Mouse (Mus musculus) intestine, embryonic 16.5 days (tissue): ENCODE data around the gene Macf1. TPM values are rescaled to one million over a fixed set of nuclear protein-coding genes. Genes with fewer than 3 reads are reported as not detected.
A peak's percentile ranks its signal among the peaks of the same experiment; 100 is the strongest.

Source experiments
- ATAC-seq: fragments of 200-750 bp; cut with Nextera tagmentation; 2 replicates; pipeline ENCODE4 v1.8.0; 2017; ENCODE audit warnings: moderate TSS enrichment, moderate library complexity
- H3K27ac ChIP-seq: fragments of 300-500 bp; sonication (generic); 2 replicates; pipeline ENCODE4 v1.5.1; 2014; ENCODE audit warnings: mild to moderate bottlenecking, low read length
- H3K27me3 ChIP-seq: fragments of 300-500 bp; sonication (generic); replicated peaks from 2 replicates; pipeline ENCODE4 v1.6.1; 2014; ENCODE audit warnings: low read length, control low read depth, mixed read lengths; ENCODE audit not compliant: control insufficient read depth, insufficient read depth
- H3K36me3 ChIP-seq: fragments of 300-500 bp; sonication (generic); 2 replicates; pipeline ENCODE4 v1.6.1; 2014; ENCODE audit warnings: low read length, control low read depth; ENCODE audit not compliant: control insufficient read depth, insufficient read depth
- H3K4me1 ChIP-seq: fragments of 300-500 bp; sonication (generic); 2 replicates; pipeline ENCODE4 v1.6.1; 2014; ENCODE audit warnings: low read length, control low read depth, mixed read lengths; ENCODE audit not compliant: control insufficient read depth, insufficient read depth
- H3K4me2 ChIP-seq: fragments of 300-500 bp; sonication (generic); 2 replicates; pipeline ENCODE4 v1.6.1; 2014; ENCODE audit warnings: low read depth, low read length, control low read depth
- H3K4me3 ChIP-seq: fragments of 300-500 bp; sonication (generic); 2 replicates; pipeline ENCODE4 v1.5.1; 2014; ENCODE audit warnings: mild to moderate bottlenecking, low read length
- H3K9ac ChIP-seq: fragments of 300-500 bp; sonication (generic); 2 replicates; pipeline ENCODE4 v1.6.1; 2014; ENCODE audit warnings: low read depth, low read length
- H3K9me3 ChIP-seq: fragments of 300-500 bp; sonication (generic); 2 replicates; pipeline ENCODE4 v1.6.1; 2016; ENCODE audit warnings: low read length, control low read depth; ENCODE audit not compliant: control insufficient read depth
- WGBS: fragments of 180-500 bp; shearing (Covaris S2); extraction: QIAGEN DNeasy Blood & Tissue Kit; methylation state at CpG from one replicate; pipeline ENCODE4 v1.1.7; 2014; 5-methylcytosine and 5-hydroxymethylcytosine counted together
- polyA plus RNA-seq: library from polyadenylated mRNA; unstranded; fragments of >200 nt; fragmentation: Nextera tagmentation; extraction: Ambion mirVana; gene quantifications from 2 replicates; pipeline ENCODE4 v1.2.1, GENCODE M21; 2015

Gene Macf1
- polyA plus RNA-seq, 1 experiment from 2014 or later = 19.7 TPM

DNA sequence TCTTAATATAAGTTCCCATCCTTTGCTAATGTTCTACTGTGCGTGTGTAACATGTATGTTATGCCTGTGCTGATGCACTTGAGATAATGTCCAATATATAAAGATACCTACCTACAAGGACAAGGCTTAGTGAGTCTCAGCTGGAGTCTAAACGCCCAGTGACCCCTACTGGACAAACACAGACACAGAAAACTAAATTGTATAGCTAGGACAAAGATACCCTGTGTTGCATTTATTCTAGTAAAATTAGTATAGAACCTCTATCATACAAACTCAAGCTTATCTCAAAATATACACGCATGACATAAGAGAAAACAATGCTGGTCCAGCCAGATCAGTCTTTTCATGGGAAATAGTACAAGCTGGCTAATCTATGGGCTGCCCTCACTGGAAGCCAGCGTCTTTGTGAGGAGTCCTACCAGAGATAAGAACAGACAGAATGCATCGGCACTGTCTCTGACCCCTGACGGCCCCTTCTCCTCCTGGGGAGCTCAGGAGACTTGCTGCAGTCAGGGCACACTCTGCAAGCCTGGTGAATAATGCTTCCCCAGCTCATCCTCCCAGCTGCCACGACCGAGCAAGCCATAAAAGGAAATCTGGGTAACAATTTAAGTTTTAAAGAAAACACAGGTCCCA, 100.0 kb downstream of the Macf1 start:
- Histone ChIP-seq H3K4me1 (no peaks in the 10 kb centered on the region), H3K27ac (peak overlapping the region; percentile 23; the same call in 1 of the 2 replicates)
- ATAC-seq = no peak

DNA sequence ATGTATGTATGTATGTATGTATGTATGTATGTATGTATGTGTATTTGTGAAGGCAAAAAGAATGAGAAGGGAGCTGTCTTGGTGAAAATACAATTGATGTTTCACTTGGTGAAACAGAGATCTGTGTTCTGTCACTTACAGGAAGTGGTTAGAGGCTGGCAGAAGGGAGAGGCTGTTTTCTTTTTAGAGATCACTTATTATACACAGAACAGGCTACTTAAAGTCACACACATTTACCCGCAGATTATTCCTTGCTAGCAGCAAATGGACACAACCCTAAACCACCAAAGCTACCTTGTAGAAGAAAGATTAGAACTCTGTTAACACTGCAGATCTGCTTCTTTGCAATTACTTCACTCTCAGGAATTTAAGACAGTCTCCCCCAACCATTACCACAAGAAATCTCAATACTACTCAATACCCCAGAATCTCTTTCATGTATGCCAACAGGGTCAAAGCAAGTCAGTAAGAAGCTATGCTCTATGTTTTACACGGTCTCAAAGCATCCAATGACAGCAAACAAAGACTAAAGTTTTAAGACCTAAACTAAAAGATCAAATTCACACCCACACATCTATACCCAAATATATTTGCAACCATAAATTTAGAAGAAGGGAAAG, 106.6 kb downstream of the Macf1 start:
- ATAC-seq = no peak
- WGBS = 41% methylated on average over 2 of the region's 2 CpGs
- no peaks in the 10 kb centered on the region for H3K9me3 ChIP-seq
- H3K4me1 ChIP-seq = peaks cover 7% of the 10 kb centered on the region
- H3K27ac ChIP-seq = no peak overlapping the region
- no peak overlapping the region for H3K9ac ChIP-seq
- H3K4me3 ChIP-seq = no peak overlapping the region
- H3K27me3 ChIP-seq = no peaks in the 10 kb centered on the region
- H3K36me3 ChIP-seq = no peaks in the 10 kb centered on the region
- H3K4me2 ChIP-seq = no peak overlapping the region

More for the DNA sequence above, 100.0 kb downstream of the Macf1 start:
- H3K4me2 ChIP-seq = no peak overlapping the region
- no peaks in the 10 kb centered on the region for H3K36me3 ChIP-seq
- no peak overlapping the region for H3K4me3 ChIP-seq
- no peak overlapping the region for H3K9ac ChIP-seq
- no peaks in the 10 kb centered on the region for H3K27me3 ChIP-seq
- 29% methylated on average over 8 of the region's 8 CpGs for WGBS
- H3K9me3 ChIP-seq = no peaks in the 10 kb centered on the region

DNA sequence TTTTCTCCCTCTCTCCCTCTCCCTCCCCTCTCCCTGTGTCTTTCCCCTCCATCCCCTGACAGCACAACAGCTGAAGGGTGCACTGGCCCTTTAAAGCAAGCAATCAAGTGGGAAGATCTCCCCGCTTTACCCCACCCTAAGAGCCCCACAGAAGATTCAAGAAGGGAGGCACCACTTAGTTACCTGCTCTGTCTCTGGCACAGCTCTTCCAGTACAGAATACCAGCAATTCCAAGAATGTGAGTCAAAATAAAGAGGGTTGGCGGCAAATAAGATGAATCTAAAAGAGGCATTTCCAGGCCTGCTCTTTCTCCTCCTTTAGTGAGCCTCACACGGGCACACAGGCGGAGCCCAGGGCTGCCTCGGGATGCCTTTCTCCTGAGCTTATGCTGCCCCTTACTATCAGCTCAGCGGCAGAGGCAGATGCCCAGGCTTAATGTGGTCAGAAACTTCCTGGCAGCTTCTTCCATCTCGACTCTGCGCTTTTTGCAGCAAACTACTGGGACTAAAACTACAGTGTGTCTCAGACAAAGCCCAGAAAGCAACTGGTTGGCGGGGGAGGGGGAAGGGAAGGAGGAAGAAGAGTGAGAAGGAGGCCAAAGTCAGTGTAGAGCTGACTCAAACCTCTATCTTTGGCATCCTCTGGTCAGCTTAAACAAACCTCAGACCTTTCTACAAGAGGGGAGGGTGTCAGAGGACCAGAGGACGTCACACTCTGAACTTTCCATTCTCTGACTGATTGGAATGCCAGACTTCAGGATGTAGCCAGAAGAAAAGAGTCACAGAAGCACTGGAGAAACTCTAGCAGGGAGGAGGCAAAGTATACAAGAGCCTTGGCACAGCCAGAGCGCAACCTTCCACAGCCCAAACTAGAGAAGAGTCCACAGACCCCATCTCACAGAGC, 111.5 kb downstream of the Macf1 start:
- Histone ChIP-seq H3K4me2 (peak overlapping the region; percentile 43), H3K9me3 (no peaks in the 10 kb centered on the region), H3K27me3 (no peaks in the 10 kb centered on the region), H3K36me3 (no peaks in the 10 kb centered on the region), H3K4me1 (peaks cover 7% of the 10 kb centered on the region), H3K4me3 (peak overlapping the region; percentile 33), H3K27ac (peak overlapping the region; percentile 83), H3K9ac (peak overlapping the region; percentile 53)
- ATAC-seq = peak; percentile 86
- WGBS = 18% methylated on average over 11 of the region's 11 CpGs

DNA sequence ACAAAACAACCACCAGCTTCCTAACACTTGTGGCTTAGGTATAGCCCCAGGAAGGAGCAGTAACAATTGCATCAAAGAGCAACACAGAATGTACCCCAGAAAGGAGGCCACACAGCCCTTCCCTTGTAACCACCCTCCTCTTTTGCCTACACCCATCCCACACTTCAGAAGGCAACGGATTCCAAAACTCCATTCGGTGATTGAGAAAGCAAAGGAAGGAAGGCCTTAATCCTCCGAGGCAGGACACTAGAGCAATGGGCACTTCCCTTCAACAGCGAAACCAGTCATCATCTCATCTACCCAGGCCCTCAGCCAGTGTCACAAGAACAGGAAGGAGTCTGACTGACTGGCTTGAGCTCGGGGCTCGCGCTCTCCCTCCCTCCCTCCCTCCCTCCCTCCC, 112.3 kb downstream of the Macf1 start:
- no peaks in the 10 kb centered on the region for H3K27me3 ChIP-seq
- 0 out of 2 replicates have a peak overlapping the region, but pooled peaks have one; percentile 28 for H3K4me2 ChIP-seq
- no peaks in the 10 kb centered on the region for H3K36me3 ChIP-seq
- H3K27ac ChIP-seq = peak overlapping the region; percentile 38
- H3K9ac ChIP-seq = no peak overlapping the region
- H3K4me1 ChIP-seq = peaks cover 7% of the 10 kb centered on the region
- 27% methylated on average over 7 of the region's 7 CpGs for WGBS
- no peaks in the 10 kb centered on the region for H3K9me3 ChIP-seq
- no peak for ATAC-seq
- no peak overlapping the region for H3K4me3 ChIP-seq

DNA sequence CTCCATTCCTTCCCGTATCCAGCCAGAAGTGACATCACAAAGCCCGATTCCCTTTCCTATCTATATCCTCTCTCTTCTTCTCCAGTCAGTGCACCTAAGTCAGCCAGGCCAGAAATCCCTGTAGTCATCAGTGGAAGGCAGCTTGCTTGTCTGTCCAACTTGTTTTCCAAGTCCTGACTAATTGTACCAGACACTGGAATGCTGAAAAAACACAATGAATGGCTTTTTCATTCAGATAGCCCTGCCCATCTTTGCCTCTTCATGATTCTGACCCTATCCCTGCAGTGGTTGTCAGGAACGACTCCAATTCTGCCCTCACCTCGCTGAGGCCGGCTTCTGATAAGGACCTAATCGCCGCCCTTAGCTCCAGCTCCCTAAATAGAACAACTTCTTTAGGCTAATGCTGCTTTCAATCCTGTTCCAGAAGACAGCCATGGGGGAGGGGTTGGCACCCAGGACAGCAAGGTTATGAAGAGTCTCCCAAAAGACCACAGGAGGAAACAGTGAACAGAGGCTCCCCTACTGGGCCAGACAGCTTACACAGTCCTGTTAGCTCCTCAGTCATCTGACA, 118.8 kb downstream of the Macf1 start:
- Histone ChIP-seq H3K36me3 (no peaks in the 10 kb centered on the region), H3K27me3 (no peaks in the 10 kb centered on the region), H3K9me3 (no peaks in the 10 kb centered on the region), H3K4me1 (peaks cover 18% of the 10 kb centered on the region), H3K27ac (no peak overlapping the region), H3K9ac (no peak overlapping the region), H3K4me3 (no peak overlapping the region), H3K4me2 (no peak overlapping the region)
- ATAC-seq = 0 out of 2 replicates have a peak, but pooled peaks have one; percentile 33
- WGBS = 28% methylated on average over 7 of the region's 7 CpGs

GRCm38 (mm10) chr4:123564051-123564791, 119.9 kb downstream of the Macf1 start:
- Histone ChIP-seq H3K9ac (no peak overlapping the region), H3K4me2 (no peak overlapping the region), H3K9me3 (no peaks in the 10 kb centered on the region), H3K36me3 (no peaks in the 10 kb centered on the region), H3K4me1 (peaks cover 18% of the 10 kb centered on the region), H3K27ac (no peak overlapping the region), H3K4me3 (no peak overlapping the region), H3K27me3 (no peaks in the 10 kb centered on the region)
- peak; percentile 44 for ATAC-seq
- 64% methylated on average over 6 of the region's 6 CpGs for WGBS

GRCm38 (mm10) chr4:123562177-123562815, 121.9 kb downstream of the Macf1 start:
- 61% methylated on average over 3 of the region's 3 CpGs for WGBS
- ATAC-seq = no peak
- Histone ChIP-seq H3K4me1 (peaks cover 18% of the 10 kb centered on the region), H3K4me3 (no peak overlapping the region), H3K4me2 (no peak overlapping the region), H3K27me3 (no peaks in the 10 kb centered on the region), H3K9ac (no peak overlapping the region), H3K9me3 (no peaks in the 10 kb centered on the region), H3K27ac (no peak overlapping the region), H3K36me3 (no peaks in the 10 kb centered on the region)

GRCm38 (mm10) chr4:123560896-123561295, 123.3 kb downstream of the Macf1 start:
- 88% methylated on average over 4 of the region's 4 CpGs for WGBS
- H3K36me3 ChIP-seq = no peaks in the 10 kb centered on the region
- no peak overlapping the region for H3K4me3 ChIP-seq
- peaks cover 18% of the 10 kb centered on the region for H3K4me1 ChIP-seq
- no peak overlapping the region for H3K4me2 ChIP-seq
- H3K27ac ChIP-seq = no peak overlapping the region
- H3K9me3 ChIP-seq = no peaks in the 10 kb centered on the region
- H3K27me3 ChIP-seq = no peaks in the 10 kb centered on the region
- ATAC-seq = no peak
- no peak overlapping the region for H3K9ac ChIP-seq
